Mouse (Mus musculus) adrenal gland (tissue): Measurements from ENCODE around the gene Wdhd1.
"Not testable (repeated sequence)": the region's sequence is repeated elsewhere in the genome, so short reads cannot be mapped to it uniquely, and the experiment has no call there.

Experiments used
- intact Hi-C: fragments of 180-260 bp; cut with DNase I; formaldehyde crosslinking; loops from one replicate; pipeline ENCODE4 v1.15.1; 2025
- long read RNA-seq, 2 experiments: library from polyadenylated mRNA; unstranded; transcript quantifications; one replicate each; pipeline ENCODE4 v2.0.0; 2020; ENCODE audit warnings: borderline replicate concordance in 1 of 2; ENCODE audit not compliant: insufficient replicate concordance in 1 of 2

Gene Wdhd1
- long read RNA-seq, experiment 1, full-length matches to known transcripts, result 2 of 3 reads
- long read RNA-seq, experiment 1, partial matches to known transcripts, result 1 of 3 reads
- long read RNA-seq, experiment 1, other reads (novel, unspliced or antisense), result 0 of 3 reads
- long read RNA-seq, experiment 2, partial matches to known transcripts, result 2 of 4 reads
- long read RNA-seq, experiment 2, other reads (novel, unspliced or antisense), result 2 of 4 reads

DNA sequence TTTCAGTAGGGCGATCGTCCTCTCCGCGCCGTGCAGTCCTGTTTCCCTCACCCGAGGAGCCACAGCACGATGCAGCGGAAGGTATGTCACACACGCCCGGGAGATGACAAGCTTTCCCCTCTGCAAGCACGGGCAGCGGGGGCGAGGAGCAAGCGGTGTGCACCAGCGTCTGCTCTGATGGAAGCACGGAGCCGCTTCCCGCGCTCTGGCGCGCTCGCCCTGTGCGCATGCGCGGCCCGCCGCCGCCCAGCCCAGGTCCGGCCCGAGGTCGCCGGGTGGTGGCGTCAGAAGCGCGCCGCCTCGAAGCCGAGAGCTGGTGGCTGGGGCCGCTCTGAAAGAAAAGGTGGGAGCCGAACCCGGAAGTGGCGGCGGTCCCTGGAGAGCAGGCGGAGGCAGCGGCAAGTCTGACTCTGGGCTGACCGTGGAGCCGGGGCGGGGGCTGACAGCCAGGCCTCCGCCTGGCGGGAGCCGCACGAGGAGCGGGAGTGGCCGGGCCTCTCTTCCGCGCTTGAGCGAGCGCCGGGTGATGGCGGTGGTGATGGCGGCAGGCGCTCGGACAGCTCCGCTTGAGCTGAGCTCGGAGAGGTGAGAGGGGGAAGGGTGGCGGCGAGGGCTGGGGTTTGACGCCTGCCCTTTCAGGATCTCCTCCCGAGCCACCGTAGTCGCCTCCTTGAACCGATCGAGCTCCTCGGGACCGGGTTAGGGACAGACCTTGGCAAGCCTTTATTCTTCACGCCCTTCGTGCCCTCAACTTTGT is at the start of gene Wdhd1, which contains the start of gene Socs4:
Gene Wdhd1 (minus strand): TSS at position 221 of the 757 bp plus-strand sequence.
Gene Socs4 (plus strand): TSS at position 295 of the 757 bp plus-strand sequence.
- intact Hi-C loops, result no loop called here

DNA sequence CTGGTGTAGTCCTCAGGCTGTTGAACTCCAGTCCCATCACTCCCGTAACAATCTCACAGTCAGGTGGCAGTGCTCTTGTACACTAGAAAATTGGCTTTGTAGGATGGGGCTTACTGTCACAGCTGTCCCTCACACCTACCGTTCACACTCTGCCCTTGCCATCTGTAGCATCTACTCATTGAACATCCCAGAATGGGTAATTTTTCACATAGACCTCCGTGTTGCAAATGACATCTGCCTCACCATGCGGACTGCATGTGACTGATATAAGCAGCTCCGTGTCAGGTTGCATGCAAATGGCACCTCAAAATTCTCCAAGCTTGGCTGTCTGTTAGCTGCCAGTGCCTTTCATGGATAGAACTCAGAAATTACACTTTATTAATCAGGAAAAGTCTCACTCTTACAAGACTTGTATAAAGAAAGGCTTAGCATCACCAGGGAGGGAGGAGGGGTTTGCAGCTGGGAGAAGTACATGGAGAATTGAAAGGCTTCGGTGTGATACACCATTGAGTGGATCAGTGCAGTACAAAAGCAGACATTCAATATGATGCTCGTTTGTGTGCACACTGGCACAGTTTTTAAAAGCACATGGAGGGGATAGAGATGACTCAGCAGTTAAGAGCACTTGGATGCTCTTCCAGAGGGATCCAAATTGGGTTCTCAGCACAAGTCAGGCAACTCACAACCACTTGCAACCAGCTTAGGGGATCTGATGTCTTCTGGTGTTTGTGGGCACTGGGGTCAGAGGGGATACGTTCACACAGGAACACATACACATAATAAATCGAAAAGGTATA is 49.5 kb upstream of the Wdhd1 start:
- intact Hi-C loops, result no loop called here

DNA sequence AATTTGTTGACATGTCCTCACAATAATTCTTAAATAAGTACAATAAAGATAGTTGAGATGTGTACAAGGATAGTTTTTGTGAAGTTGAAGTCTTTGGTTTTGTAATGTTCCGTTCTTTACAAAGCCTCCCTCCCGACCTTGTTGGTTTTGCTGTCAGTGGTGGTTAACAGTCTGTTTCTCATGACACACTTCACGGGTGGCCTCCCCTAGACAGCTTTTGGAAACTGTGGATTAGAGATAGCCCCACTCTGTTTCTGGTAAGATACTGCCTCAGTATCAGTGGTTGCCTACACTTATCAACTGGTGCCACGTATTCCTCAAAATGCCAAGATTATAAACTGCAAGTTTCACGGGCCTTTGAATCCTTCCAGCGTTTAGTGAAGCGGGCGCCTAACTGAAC is 44.9 kb upstream of the Wdhd1 start:
- intact Hi-C loops, result not testable (repeated sequence)

DNA sequence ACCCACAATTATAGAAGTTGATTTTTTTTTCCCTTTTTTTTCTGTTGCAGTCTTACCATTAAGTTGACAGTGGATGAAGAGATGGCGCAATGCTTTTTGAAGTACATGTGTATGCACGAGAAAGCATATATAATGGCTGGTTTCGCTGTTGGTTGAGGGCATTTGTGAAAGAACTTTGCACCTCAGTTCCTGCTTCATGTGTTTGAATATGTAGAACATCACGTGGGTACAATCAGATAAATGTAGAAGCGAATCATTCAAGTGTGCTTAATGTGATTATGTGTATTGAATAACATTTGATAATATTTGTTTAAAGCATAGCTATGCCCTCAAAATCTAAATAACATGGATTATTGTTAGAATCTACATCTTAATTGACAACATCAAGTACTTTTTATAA is 42.7 kb upstream of the Wdhd1 start:
- intact Hi-C loops, result no loop called here

DNA sequence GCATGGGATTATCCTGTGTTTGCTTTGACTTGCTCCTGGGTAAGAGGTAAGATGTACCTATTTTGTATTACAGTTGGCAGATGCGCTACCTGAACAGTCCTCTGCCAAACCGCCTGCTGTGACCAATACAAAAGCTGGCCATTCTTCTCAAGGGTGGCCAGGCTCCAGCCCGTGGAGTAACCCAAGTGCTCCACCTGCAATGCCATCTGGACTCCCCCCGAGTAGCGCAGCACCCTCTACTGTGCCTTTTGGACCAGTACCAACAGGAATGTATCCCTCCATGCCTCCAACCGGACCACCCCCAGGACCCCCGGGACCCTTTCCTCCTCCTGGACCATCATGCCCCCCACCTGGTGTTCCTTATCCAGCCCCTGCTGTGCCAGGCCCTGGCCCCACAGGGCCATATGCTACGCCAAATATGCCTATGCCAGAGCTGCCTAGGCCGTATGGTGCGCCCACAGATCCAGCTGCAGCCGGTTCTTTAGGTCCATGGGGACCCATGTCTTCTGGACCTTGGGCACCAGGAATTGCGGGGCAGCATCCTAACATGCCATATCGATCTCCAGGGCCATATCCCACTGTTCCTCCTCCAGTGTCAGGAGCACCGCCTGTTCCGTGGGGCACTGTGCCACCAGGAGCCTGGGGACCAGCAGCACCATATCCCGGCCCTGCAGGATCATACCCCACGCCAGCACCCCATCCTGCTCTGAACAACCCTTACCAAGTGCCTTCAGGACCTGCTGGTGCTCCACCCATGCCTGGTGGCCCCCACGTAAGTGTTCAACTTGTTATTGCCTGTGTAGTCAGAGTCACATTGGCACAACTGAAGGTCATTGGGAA is 33.9 kb upstream of the Wdhd1 start:
- intact Hi-C loops, result no loop called here

DNA sequence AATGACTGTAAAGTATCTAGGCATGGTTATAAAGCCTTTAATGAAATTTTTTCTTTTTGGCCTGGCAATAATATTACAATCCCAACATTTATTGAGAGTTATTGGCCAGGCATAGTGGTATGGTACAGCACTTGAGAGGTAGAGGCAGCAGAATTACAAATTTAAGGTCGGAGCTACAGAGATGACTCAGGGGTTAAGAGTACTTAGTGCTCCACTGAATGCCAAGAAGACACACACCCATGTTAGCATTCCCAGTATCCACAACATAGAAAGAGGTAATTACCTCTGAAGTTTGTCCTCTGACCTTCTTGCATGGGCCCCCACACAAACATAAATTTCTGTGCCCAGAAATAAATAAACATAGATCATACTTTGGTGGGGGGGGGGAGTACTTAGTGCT is 32.4 kb upstream of the Wdhd1 start:
- intact Hi-C loops, result no loop called here

DNA sequence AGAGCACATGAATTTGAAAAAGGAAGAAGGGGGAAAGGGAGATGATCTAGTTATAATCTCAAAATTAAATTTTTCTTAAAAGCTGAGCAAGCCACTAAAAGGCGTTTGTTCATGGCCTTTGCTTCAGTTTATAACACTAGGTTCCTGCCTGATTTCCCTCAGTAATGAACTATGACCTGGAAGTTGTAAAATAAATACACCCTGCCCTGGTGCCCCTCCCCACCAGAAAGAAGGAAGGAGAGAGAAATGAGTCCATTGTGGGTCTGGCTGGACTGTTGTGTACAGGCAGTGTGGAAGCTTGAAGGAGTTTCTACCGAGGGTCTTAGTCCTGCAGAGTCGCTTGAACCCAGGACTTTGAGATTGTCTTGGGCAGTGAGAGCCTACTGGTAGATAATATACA is 31.0 kb upstream of the Wdhd1 start:
- intact Hi-C loops, result no loop called here

DNA sequence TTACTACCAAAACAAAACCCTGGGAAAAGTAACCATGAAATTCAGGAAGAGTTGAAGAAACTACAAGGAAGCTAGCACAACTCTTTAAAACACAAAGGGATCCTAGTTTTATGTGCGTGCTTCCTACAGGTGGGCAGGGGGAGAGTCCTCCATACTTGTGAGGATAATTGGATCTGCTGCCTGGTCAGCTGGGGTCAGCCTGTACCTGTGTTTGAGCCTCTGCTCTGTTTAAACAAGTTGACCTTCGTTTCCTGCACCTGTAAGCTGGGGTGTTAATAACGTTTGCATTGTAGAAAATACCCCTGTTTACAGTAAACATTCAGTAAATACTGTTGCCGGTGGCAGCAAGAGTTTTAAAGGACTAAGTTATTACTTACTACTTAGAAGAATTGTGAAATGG is 29.3 kb upstream of the Wdhd1 start:
- intact Hi-C loops, result no loop called here

DNA sequence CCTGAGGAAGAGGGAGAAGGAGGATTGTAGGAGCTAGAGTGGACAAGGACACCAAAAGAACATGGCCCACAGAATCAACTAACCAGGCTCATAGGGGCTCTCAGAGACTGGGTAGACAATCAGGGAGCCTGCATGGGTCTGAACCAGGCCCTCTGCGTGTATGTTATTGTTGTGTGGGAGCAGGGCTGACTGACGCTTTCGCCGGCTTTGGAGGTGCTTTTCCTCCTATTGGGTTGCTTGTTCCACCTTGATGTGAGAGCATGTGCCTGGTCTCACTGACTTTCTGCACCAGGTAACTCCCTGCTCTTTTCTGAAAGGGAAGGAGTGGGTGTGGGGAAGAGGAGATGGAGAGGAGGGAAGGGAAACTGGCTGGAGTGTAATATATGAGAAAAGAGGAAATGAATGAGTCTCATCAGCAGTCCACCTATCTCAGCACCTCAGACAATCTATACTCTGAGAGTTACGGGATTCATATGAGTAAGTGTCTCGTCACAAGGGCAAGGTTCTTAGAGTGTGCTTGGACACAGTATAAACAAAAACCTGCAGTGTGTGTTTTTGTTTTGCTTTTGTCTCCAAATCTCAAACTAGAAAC is 28.3 kb upstream of the Wdhd1 start:
- intact Hi-C loops, result no loop called here

DNA sequence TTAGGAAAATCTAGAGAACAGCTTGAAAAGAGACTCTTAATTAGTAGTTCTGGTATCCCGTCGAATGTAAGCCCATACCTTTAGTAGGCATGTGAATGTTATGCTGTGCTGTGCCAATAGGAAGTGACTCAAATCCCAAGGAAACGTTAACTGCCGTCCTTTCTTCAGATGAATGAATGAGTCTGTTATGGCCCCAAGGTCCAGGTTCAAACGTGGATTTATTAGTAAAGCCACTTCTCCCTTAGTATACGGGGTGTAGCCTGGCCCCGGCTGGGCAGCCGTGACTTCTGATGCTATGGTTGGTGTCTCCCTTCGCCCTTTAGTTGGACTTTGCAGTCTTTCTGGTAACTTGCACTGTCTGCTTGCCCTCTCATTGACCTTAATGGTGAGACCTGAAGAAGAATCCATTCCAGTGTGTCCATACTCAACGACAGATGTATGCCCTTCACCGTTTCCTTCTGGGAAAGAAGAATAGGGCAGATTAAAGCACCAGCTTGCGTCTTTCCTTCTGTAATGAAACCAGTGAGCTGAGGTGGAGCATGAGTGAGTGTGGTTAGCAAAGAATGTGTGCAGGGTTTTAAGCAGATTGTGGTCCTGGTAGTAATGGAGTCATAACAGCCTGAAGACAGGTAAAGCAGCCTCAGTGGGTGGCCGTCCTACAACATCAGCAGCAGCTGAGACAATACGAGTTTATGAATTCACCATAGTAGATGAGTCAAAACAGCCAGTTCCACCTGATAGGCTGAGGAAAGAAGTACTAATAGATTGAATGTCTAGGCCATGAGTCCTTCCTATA is 26.4 kb upstream of the Wdhd1 start:
- intact Hi-C loops, result no loop called here

DNA sequence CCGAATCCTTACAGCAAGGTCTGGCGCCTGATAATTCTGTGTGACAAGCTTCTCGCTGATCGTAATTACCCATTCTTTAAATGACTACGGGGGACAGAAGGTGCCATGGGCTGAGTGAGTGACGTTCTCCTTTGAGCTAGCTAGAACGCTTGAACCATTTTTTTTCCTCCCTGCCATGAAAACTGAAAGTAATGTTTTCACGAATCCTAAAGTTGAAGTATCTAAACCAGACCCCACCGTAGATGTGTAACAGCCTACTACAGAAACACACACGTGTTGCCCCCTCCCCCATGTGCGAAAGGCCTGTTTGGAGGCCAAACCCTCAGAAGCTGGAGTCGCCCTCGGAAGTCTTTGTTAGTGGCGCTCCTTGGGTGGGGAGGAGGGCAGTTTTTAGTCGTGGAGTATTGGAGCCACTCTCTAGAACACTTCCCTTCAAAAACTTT is 22.2 kb upstream of the Wdhd1 start:
- intact Hi-C loops, result no loop called here

DNA sequence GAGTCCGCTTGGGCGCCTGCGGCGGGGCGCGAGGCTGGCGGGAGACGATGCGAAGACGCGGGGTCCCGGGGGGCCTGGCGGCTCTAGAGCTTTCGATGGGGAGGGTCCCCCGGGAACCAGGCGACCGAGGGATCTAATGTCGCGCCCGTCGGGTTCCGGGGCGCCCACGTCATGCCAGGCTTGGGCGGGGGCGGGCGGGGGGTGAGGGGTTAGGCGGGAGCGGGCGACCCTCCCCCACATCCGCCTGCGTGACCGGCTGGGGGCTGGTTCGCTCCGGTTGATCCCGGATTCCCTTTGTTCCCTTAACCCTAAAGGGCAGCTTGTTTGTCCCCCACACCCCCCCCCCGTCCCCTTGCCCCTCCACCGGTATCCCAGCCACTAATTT is 21.7 kb upstream of the Wdhd1 start:
- intact Hi-C loops, result no loop called here

DNA sequence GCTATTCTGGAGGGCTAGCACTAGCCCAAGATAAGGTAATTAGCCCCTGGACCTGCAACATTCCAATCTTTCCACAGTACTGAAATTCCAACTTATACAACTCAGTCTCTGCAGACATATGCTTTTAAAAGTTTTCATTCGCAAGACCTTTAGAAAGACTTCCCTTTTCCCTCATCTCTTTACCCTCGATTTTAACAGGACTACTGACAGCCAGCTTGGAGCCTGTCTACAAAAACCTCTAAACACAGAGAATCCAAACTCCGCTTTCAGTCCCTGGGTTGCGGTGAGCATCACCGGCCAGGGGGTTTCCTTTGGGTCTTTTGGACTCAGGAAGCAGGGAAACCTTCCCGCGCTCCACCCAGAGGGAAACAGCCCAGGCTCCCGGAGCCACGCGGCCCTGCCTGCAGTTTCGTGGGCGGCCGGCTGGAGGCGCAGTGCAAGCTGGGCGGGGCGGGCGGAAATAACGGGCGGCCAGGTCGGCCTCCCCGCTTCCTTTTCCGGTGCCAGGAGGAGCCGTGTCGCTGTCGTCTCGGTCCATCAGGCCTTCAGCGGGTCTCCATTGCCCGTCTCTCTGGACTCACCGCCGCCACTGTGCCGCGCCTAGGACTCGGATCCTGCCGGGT is 21.2 kb upstream of the Wdhd1 start, which contains the start of gene Mapk1ip1l:
Gene Mapk1ip1l (plus strand): TSS at position 482 of the 623 bp plus-strand sequence.
- intact Hi-C loops, result no loop called here

DNA sequence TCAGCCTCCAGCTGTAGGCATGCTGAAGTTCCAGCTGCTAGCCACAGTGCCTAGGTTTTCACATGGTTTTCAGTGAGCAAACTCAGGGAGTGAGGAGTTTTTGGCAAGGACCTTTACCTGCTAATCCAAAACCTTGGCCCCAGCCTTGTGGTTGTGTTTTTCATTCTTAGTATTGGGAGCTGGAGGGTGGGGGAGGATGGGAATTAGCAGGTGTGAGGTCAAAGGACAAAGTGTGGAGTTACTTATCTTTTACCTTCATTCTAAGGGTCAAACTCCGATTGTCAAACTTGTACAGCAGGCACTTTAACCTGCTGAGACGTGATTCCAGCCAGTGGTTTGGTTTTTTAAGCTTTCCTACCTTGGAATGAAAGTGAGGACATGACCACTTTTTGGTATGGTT is 19.6 kb upstream of the Wdhd1 start:
- intact Hi-C loops, result no loop called here

DNA sequence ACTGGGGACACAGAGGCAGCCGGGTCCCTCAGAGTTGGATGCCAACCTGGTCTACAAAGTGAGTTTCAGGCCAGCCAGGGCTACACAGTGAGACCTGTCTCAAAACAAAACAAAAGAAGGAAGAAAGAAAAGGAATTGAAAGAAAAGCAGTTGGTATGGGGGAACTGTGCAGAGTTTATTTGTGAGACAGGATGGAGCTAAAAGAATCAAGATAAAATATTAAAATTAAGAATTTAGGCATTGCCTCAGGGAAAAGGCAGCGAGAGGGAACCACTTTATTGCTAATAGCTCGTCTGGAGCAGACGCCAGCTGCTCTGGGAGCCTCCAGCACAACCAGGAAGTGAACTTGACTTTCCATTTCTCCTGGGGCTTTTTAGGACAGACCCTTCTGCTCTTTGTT is 17.5 kb upstream of the Wdhd1 start:
- intact Hi-C loops, result no loop called here

DNA sequence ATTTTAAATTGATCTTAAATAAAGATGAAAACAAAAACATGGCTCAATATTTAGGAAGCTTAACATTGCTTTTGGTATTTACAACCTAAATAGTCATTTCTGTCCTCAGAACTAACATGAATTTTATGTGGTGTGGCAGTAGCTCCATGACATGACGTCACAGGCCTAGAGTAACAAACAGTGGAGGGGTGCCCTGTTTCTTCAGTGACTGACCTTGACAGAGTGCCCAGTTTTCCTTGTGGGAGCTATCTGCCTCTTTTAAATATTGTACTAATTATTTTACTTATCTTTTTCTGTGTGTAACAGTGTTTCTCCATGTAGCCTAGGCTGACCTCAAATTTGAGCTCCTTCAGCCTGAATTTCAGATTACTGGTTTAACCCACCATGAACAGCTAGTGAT is 15.1 kb upstream of the Wdhd1 start:
- intact Hi-C loops, result no loop called here

DNA sequence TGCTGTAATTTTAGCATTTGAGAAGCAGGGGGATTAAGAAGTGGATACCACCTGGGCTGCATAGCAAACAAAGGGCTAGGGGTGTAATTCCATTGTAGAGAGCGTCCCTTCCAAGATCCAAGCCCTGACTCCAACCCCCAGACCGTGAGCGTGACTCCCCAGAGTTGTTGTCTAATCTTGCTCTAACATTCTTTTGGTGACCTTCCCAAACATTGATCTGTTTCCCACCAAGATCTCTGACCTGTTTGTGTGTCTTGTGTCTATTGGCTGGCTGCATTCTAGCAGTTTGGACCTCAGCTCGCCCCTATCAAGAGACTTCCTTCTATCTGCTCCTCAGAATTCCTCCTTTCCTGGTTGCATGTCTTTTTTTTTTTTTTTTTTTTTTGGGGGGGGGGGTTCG is 10.4 kb upstream of the Wdhd1 start:
- intact Hi-C loops, result no loop called here

DNA sequence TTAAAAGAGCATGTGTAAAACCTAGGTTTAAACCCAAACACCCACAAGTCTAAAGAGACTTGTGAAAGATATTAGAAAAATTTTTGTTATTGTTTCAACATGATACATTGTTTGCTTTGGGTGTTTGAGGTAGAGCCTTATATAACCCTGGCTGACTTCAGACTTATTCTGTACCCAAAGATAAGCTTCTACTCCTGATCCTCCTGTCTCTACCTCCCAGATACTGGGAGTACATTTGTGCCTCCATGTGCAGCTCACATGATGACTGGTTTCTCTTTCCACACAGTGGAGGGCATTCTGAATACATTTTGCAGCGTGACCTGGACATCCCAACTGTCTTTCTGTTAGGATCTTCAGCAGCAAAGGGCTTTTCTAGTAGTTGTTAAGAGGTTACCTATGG is 9.6 kb upstream of the Wdhd1 start:
- intact Hi-C loops, result no loop called here

DNA sequence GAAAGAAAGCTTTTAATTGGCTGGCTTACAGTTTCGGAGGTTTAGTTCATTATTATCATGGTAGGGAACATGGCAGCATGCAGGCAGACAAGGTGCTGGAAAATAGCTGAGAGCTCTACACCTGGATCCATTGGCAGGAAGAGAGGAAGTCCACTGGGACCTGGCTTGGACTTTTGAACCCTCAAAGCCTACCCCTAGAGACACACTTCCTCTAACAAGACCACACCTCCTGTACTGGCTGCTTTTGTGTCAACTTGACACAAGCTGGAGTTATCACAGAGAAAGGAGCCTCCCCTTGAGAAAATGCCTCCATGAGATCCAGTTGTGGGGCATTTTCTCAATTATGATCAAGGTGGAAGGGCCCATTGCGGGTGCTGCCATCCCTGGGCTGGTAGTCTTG is 8.6 kb upstream of the Wdhd1 start:
- intact Hi-C loops, result no loop called here

DNA sequence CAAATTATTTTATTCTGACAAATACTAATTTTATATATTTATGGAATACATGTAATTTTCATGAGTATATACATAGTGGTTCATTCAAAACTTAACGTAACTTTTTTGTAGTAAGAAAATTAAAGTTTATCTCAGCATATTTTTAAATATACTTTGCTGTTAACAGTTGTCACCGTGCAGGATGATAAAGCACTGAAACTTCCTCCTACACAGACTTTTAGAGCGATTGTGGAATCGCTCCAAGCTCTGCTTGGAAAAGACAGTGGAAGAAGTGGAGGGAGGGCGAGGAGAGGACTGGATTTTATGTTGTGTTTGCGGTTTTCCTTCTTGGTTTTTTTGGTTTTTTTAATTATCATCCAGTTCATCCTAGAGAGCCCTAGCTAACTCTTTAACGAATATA is 6.9 kb upstream of the Wdhd1 start:
- intact Hi-C loops, result no loop called here
